Mouse (Mus musculus) megakaryocyte, embryonic 14.5 days (primary cell): ENCODE results near the gene Defa36. TPM values are rescaled to one million over a fixed set of nuclear protein-coding genes. Genes with fewer than 3 reads are reported as not detected.
"Not testable (repeated sequence)": the region's sequence is repeated elsewhere in the genome, so short reads cannot be mapped to it uniquely, and the experiment has no call there.

Experiments
- H3K27me3 ChIP-seq: replicated peaks from 2 replicates; pipeline ENCODE3; 2012; ENCODE audit warnings: inconsistent platforms
- H3K36me3 ChIP-seq: replicated peaks from 2 replicates; pipeline ENCODE3; 2012; ENCODE audit warnings: low read length, inconsistent platforms, mixed read lengths
- H3K4me1 ChIP-seq: 2 replicates; pipeline ENCODE4 v1.6.1; 2012; ENCODE audit warnings: inconsistent platforms
- H3K4me3 ChIP-seq: replicated peaks from 2 replicates; pipeline ENCODE3; 2012; ENCODE audit warnings: moderate library complexity, mild to moderate bottlenecking, inconsistent platforms
- H3K9me3 ChIP-seq: 2 replicates; pipeline ENCODE4 v1.6.1; 2012; ENCODE audit warnings: inconsistent platforms
- polyA plus RNA-seq: library from polyadenylated mRNA; stranded (reverse); fragments of >175 nt; gene quantifications from 2 replicates; pipeline ENCODE4 v1.2.3, GENCODE M21; 2012; ENCODE audit warnings: low replicate concordance; ENCODE audit not compliant: insufficient read depth

Gene Defa36
- not detected in 2 replicates for polyA plus RNA-seq

GRCm38 (mm10) chr8:21427111-21427510 is at the start of gene Defa36:
Defa36 (plus strand) TSS chr8:21427411.
- H3K4me1 ChIP-seq, H3K27me3 ChIP-seq, H3K9me3 ChIP-seq, H3K36me3 ChIP-seq, H3K4me3 ChIP-seq: not testable (repeated sequence)

- not testable (repeated sequence) for H3K4me3 ChIP-seq, H3K36me3 ChIP-seq, H3K9me3 ChIP-seq, H3K4me1 ChIP-seq, H3K27me3 ChIP-seq
These were observed 49.0 kb upstream of the Defa36 start, which contains the start of gene Defa2 for GRCm38 (mm10) chr8:21378215-21378614. Defa2 (plus strand) TSS chr8:21378515.

GRCm38 (mm10) chr8:21391511-21391910 is 35.7 kb upstream of the Defa36 start, which contains the start of gene Defa33:
Defa33 (plus strand) TSS chr8:21391811.
- not testable (repeated sequence) for H3K27me3 ChIP-seq, H3K4me1 ChIP-seq, H3K4me3 ChIP-seq, H3K9me3 ChIP-seq, H3K36me3 ChIP-seq

GRCm38 (mm10) chr8:21456460-21456859 is 29.2 kb downstream of the Defa36 start, which contains the start of gene Gm7849:
Gm7849 (minus strand) TSS chr8:21456560.
- H3K9me3 ChIP-seq, H3K36me3 ChIP-seq, H3K4me3 ChIP-seq, H3K4me1 ChIP-seq, H3K27me3 ChIP-seq: not testable (repeated sequence)

Other genes starting within 250 kb of the Defa36 start
- not detected in 2 replicates for gene Defa31, start 235.8 kb upstream of the Defa36 start, polyA plus RNA-seq
- gene Gm15293, start 225.8 kb upstream of the Defa36 start, polyA plus RNA-seq = not detected in 2 replicates
- not detected in 2 replicates for gene Gm15292, start 177.7 kb upstream of the Defa36 start, polyA plus RNA-seq
- not detected in 2 replicates for gene Defa27, start 111.9 kb upstream of the Defa36 start, polyA plus RNA-seq
- not detected in 2 replicates for gene Defa29, start 100.4 kb upstream of the Defa36 start, polyA plus RNA-seq
- not detected in 2 replicates for gene Defa2, start 48.9 kb upstream of the Defa36 start, polyA plus RNA-seq
- gene Defa33, start 35.6 kb upstream of the Defa36 start, polyA plus RNA-seq = not detected in 2 replicates
- not detected in 2 replicates for gene Gm7849, start 29.1 kb downstream of the Defa36 start, polyA plus RNA-seq
- not detected in 2 replicates for gene Defa20, start 81.8 kb downstream of the Defa36 start, polyA plus RNA-seq
- not detected in 2 replicates for gene Defa32, start 101.6 kb downstream of the Defa36 start, polyA plus RNA-seq
- gene Defa37, start 138.0 kb downstream of the Defa36 start, polyA plus RNA-seq = not detected in 2 replicates
- gene Defa28, start 155.6 kb downstream of the Defa36 start, polyA plus RNA-seq = not detected in 2 replicates
- gene Gm7861, start 167.1 kb downstream of the Defa36 start, polyA plus RNA-seq = not detected in 2 replicates
- gene Defa26, start 190.8 kb downstream of the Defa36 start, polyA plus RNA-seq = not detected in 2 replicates
- not detected in 2 replicates for gene Defa17, start 228.4 kb downstream of the Defa36 start, polyA plus RNA-seq
- gene Defa34, start 238.4 kb downstream of the Defa36 start, polyA plus RNA-seq = not detected in 2 replicates